Mouse (Mus musculus): ENCODE data around the gene Gm6614. TPM values are rescaled to one million over a fixed set of nuclear protein-coding genes. Genes with fewer than 3 reads are reported as not detected.
"Not testable (repeated sequence)": the region's sequence is repeated elsewhere in the genome, so short reads cannot be mapped to it uniquely, and the experiment has no call there.

The Gm6614 gene
- total RNA-seq (2021) = not detected
- long read RNA-seq, experiment 1 = 0 reads
- long read RNA-seq, experiment 2 = 0 reads

DNA sequence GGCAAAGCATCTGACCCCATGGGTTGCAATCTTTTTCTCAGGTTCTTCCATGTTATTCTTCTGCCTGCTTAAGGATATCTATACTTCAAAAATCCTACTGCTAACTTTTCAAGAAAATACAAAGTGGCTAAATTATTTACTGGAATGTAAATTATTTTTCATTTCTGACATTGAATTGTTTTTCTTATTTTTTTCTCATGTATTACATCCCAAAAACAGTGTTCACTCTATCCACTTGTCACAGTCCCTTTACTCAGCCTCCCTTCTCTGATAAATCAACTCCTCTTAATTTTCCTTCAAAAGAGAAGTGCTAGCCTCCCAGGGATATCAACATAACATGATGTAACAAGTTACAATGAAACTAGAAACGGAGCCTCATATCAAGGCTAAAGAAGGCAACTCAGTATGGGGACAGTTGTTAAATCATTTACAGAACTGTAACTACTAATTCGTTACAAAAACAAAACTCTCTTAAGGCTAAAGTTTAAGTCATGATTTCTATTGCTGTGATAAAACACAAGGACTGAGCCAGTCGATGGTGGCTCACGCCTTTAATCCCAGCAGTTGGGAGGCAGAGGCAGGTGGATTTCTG is at the start of gene Gm6614:
TSS of gene Gm6614 (minus strand) at position 51 of the 592 bp plus-strand sequence.
- DNase-seq (ENCODE audit: low spot score in 2 of 2) = no peak

GRCm38 (mm10) chr6:142058281-142058680 is 47.1 kb upstream of the Gm6614 start:
- not testable (repeated sequence) for DNase-seq (ENCODE audit: low spot score in 2 of 2)

DNA sequence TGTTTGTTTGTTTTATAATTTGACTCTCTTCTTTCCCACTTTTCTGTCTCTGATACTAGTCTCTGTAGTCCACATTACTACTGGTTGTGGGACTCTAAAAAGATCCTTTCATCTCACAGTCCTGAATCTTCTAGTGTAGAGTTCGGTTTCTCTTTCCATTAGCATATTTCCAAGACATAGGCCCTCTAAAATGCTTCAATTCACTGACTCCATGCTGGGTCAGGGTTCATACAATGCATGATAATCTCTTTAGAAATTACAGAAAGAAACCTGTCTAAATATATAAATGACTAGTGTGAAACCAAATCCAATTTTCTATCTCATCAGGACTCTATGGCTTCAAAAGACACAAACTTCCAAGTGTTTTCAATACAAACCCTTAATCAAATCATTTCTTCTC is 36.5 kb upstream of the Gm6614 start:
- DNase-seq (ENCODE audit: low spot score in 2 of 2) = no peak

DNA sequence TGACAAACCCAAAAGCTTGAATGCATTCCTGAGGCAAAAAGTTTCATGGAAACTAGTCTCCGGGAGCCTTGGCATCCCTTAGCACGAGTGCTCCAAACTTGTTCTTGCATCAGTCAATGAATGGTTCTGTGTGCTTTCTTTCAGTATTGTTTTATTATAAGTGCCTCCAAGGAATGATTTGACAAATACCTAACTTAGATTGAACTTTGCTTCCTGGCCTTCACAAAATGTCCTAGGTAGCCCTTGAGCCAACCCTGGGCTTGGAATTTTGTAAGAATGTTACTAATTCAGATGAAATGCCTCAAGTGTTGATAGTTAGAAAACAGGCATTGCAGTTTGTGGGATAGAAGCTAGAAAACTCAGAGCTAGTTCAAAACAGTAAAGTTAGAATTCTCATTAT is 34.5 kb upstream of the Gm6614 start:
- DNase-seq (ENCODE audit: low spot score in 2 of 2) = no peak

DNA sequence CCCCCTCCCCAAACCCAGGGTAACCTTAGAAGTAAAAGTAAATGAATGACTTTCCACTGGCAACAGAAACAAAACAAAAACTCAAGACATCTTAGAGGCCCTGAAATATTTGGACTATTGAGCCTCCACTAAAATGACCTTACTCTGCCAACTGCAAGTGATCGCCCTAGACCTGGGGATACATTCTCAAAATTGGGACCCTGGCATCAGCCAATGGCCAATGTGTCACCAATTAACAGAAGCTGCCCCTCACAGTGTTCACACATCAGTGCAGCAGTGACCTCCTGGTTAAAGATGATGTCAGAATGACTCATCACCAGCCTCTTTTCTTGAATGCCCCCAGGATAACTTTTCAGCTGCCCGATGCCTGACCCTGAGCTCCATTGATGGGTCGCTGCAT is 30.7 kb upstream of the Gm6614 start:
- no peak for DNase-seq (ENCODE audit: low spot score in 2 of 2)

DNA sequence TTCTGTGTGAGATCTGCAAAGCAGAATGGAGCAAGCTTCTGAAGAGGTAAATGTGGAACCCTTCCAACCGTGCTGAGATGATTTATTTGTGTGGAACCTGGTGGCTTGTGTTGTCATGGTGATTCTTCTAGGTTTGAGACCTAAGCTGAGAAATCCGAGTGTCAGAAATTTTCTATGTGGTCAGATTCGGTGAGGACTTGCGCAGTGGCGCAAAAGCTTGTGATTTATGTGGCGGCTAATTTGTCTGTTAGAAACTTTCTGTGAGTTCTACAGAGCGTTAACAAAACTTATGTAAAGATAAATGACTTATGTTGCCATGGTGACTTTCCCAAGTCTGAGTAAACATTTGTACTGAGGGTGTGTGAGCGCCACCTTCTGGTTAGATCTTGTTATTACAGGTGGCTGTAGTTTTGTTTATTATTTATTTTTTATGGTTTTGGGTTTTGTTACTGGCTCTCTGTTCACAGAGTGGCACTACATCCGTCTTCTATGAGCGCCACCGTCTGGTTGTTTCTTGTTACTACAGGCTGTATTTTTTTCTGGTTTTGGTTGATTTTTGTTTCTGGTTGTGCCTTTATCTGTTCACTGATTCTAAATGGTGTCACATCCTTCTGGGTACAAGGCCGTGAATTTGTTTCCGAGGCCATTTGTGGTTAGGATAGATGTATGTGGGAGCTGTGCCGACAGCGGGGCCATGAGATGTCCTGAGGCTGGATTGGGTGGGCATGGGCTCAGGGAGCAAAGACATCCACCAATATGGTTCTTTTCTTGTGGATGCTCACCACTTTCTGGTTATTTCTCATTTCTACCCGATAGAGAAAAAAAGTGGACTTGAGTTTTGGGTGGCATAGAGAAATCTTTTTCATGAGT is 29.3 kb upstream of the Gm6614 start:
- DNase-seq (ENCODE audit: low spot score in 2 of 2) = peak; percentile 14 to 20

- no peak for DNase-seq (ENCODE audit: low spot score in 2 of 2)
These were observed 24.6 kb upstream of the Gm6614 start for GRCm38 (mm10) chr6:142035771-142036170.

GRCm38 (mm10) chr6:142021671-142022070 is 10.5 kb upstream of the Gm6614 start:
- DNase-seq (ENCODE audit: low spot score in 2 of 2) = no peak

GRCm38 (mm10) chr6:141986772-141987171 is 24.4 kb downstream of the Gm6614 start:
- DNase-seq (ENCODE audit: low spot score in 2 of 2) = no peak

DNA sequence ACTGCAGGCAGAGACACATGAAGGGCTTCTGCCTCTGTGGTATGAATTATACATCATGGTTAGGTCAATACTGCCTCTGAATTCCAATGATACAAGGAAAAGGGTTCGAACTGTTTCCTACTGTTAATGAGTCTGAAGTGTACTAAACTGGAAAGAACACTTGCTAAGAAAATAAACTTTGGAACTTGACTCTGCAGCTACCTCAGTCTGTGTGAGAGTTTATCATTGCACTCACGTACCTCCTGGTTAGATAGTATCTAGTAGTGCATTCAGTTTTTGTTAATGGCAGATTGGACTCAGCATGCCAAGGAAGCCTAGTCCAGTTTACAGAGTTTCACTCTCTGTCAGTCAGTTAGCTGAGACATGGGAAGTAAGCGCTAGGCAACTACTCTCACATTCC is 26.6 kb downstream of the Gm6614 start:
- DNase-seq (ENCODE audit: low spot score in 2 of 2) = no peak

DNA sequence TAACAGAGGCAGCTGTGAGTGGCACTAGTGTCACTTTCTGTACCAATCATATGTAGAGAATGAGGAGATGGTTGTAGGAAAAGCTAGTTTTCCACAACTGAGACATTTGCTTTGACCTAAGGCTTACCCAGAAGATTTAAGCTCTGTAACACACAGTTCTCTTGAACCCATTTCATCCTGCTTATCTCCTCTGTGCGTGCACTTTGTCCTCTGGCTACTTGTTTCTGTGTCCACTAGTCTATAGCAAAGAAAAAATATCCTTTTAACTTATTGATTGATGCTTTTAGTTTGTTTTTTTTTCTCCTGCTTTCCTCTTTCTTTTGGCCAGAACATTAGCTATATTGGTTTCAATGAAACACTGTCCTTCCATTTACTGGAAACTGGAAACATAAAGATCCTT is 48.8 kb downstream of the Gm6614 start:
- DNase-seq (ENCODE audit: low spot score in 2 of 2) = no peak

- no peak for DNase-seq (ENCODE audit: low spot score in 2 of 2)
These were observed 49.4 kb downstream of the Gm6614 start for GRCm38 (mm10) chr6:141961861-141962260.

GRCm38 (mm10) chr6:141960482-141960881 is 50.7 kb downstream of the Gm6614 start:
- no peak for DNase-seq (ENCODE audit: low spot score in 2 of 2)

- no peak for DNase-seq (ENCODE audit: low spot score in 2 of 2)
These were observed 64.4 kb downstream of the Gm6614 start, which contains the start of gene Slco1a1 for GRCm38 (mm10) chr6:141946862-141947261. Gene Slco1a1, minus strand, starts transcription at chr6:141946962.

- DNase-seq (ENCODE audit: low spot score in 2 of 2) = no peak
These were observed 70.8 kb downstream of the Gm6614 start for GRCm38 (mm10) chr6:141940451-141940850.

Other genes starting within 250 kb of the Gm6614 start
- gene Gm5724, start 237.6 kb downstream of the Gm6614 start, total RNA-seq (2021) = not detected
- 10 to 100 TPM; 25.6 to 30.5 TPM for gene Slco1a4, start 155.2 kb downstream of the Gm6614 start, total RNA-seq (2021)
- not detected for gene Slco1a1, start 64.5 kb downstream of the Gm6614 start, total RNA-seq (2021)
- under 1 TPM in 1 of 2 experiments, not detected in 1; 0.87 TPM for gene Slco1a6, start 197.1 kb upstream of the Gm6614 start, total RNA-seq (2021)